Mouse (Mus musculus) embryo, embryonic 11 days (tissue): Measurements from ENCODE around the gene Pcyox1.
"Not testable (repeated sequence)": the region's sequence is repeated elsewhere in the genome, so short reads cannot be mapped to it uniquely, and the experiment has no call there.

Experiments
- DNase-seq: peaks from one replicate; pipeline ENCODE4 v3.0.0-alpha.2; 2015

Gene Pcyox1

DNA sequence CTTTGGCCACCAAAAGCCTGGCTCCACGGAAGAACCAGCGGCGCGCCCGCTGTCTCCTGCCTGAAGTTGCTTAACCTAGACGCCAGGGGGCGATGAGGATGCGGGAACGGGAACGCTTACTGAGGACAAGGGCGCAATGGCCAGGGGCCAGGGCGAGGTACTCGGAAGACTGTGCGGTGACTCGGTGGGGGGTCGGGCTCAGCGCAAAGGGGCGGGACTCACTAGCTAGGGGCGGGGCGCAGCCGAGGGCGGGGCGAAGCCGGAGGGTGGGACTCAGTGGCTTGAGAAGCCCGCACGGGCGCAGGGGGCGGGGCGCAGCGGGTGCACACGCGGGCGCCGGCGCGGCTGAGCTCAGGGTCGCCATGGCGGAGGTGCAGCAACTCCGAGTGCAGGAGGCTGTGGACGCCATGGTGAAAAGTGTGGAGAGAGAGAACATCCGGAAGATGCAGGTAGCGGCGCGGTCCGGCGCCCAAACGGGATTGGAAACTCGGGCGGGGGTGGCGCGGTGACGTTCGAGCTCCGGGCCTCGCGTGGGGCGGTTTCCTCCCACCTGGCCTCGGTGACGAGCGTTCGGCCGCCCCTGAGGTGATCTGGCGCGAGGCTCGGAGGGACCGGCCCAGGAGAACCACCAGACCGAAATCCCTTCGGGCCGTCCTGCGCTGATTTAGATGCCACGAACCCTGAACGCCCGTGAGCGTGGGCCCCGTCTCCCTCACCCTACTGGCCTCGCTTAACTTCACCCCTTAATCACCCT is 31.4 kb downstream of the Pcyox1 start, which contains the start of gene Fam136a:
Fam136a (plus strand) TSS at position 276 of the 754 bp plus-strand sequence.
- DNase-seq: peak; percentile 98

DNA sequence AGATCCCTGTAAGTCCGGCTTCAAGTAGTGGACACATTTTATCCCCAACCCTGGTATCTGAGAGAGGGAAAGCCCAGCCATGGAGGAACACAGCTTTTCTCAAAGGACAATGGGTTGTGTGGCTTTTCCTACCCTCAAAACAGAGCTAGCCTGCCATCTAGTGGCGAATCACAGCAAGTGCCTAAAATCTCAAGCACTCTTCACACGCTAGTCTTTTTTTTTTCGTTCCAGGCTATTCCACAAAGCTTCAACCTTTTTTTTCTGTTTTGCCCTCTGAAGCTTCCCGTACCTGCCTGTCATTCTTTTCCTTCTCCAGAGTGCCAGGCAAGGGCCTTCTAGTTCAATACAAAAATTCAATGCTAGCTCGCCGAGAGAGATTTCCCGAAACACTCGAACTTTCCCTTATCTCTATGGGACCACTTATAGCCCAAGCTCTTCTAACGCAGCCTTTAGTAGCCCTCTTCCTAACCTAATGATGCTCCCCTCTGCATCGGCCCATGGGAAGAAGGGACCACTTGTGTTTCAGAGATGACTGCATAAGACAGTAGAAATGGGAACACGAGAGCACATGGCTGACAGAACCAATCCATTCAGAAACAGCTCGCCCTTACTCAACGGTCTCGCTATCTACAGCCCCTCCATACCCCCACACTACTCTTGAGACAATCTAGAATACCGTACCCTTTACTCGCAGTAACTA is 32.4 kb downstream of the Pcyox1 start:
- DNase-seq: peak; percentile 89

- DNase-seq: no peak
Observed at GRCm38 (mm10) chr6:86361373-86361772, 35.6 kb downstream of the Pcyox1 start.

DNA sequence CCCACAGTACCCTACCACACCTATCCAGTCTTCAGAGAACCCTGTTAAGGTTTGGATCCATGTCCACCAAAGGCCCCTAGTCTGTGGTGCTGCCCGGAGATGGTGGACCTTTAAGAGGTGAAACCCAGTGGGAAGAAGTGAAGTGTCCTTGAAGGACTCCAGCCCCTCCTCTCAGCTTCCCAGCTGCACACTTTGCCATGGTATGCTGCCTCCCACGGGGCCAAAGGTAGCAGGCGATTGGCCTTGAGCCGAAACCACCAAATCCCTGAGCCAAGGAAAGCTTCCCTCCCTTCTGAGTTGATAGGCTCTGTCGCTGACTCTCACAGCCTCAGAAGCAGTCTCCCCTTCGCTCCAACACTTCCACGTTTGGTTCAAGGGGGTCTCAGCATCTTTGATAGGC is 36.3 kb downstream of the Pcyox1 start:
- DNase-seq: no peak

DNA sequence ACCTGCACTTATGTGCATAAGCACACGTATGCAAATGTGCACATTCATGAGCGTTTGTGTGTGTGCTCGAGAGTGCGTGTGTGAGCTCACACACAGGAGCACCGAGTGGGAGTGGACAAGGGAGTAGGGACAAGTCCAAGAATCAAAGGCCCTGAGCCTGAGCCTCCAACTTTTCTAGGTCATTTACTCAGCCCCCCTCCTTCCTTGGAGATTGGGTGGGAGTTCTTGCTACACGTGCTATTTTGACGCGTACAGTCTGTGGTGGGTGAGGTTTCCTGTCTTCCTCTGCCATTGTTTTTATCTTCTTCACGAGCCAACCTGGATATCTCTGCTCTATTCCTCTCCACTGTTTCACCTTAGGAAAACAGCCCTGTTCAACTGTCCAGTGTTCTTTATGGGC is 40.0 kb downstream of the Pcyox1 start:
- no peak for DNase-seq

DNA sequence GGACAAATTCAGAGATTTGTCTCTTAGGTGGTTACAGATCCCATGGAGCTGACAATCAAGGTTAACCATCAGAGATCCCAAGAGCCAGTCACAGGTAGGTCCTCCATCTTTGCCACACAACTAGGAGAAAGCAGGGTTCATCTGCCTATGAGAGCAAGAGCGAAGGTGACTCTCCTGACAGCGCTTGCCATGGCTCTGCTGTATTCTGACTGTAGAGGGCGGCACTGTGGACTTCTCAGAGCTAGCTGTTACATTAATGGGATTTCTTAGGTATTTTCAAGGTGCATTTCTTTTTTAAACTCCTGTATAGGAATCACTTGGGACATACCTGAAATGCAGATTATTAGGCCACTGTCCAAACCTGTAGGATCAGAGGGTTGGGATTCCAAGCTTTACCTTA is 42.0 kb downstream of the Pcyox1 start:
- no peak for DNase-seq

- DNase-seq: peak; percentile 47
Observed at GRCm38 (mm10) chr6:86349257-86349656, 47.7 kb downstream of the Pcyox1 start.

DNA sequence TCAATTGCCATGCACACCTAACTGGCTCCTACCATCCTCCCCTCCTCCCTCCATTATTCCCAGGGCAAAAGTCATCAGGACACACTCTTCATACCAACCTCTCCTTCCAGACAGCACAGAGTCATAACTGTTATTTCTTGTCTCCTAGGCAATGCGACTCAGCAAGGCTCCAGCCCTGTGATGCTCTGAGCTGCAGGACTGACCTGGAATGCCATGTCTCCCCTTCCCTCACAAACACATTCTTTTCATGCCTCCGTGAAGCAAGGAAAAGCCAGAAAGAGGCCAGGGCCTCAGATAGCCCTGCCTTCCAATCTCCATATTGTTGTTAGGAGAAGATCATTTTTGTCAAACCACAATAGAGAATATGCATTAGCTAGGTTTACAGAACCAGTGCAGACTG is 50.9 kb downstream of the Pcyox1 start:
- no peak for DNase-seq

GRCm38 (mm10) chr6:86343656-86344055 is 53.3 kb downstream of the Pcyox1 start:
- peak; percentile 45 for DNase-seq

DNA sequence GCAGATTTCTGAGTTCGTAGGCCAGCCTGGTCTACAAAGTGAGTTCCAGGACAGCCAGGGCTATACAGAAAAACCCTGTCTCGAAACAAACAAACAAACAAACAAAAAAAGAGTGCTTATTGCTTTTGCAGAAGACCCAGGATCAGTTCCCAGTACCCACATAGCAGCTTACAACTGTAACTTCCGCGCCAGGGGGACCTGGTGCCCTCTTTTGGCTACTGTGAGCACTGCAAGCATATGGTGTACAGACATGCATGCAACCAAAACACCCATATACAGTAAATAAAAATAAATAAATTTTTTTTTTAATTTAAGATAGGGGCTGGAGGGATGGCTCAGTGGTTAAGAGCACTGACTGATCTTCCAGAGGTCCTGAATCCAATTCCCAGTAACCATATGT is 60.6 kb downstream of the Pcyox1 start:
- DNase-seq: not testable (repeated sequence)
